Mouse (Mus musculus) MEL (cell line): ENCODE results near the gene Gpr37.

Experiments
- CHD1 ChIP-seq: IDR thresholded peaks from 2 replicates; pipeline ENCODE4 v1.6.1; 2012; ENCODE audit warnings: low read depth, mild to moderate bottlenecking, inconsistent platforms, low read length, improper control_type of control experiment
- CTCF ChIP-seq, 3 experiments: IDR thresholded peaks in 2 of 3; conservative IDR thresholded peaks in 1 of 3; 2 replicates each; pipeline ENCODE4 v1.5.1; 2011 to 2012; ENCODE audit warnings: low read length in 3 of 3, low read depth in 2 of 3, mild to moderate bottlenecking in 2 of 3, improper control_type of control experiment in 1 of 3, inconsistent platforms in 1 of 3, mixed read lengths in 1 of 3, moderate library complexity in 1 of 3; ENCODE audit not compliant: control insufficient read depth in 1 of 3, insufficient read depth in 1 of 3, poor library complexity in 1 of 3, severe bottlenecking in 1 of 3
- EP300 ChIP-seq, 2 experiments: IDR thresholded peaks; 2 replicates each; pipeline ENCODE4 v1.6.1; 2011; ENCODE audit warnings: improper control_type of control experiment in 2 of 2, low read length in 2 of 2, low read depth in 1 of 2, mild to moderate bottlenecking in 1 of 2
- JUND ChIP-seq: IDR thresholded peaks from 2 replicates; pipeline ENCODE4 v1.6.1; 2011; ENCODE audit warnings: low read depth, mild to moderate bottlenecking, improper control_type of control experiment, low read length
- MEF2A ChIP-seq: IDR thresholded peaks from 2 replicates; pipeline ENCODE4 v1.6.1; 2014; ENCODE audit warnings: low read depth, mild to moderate bottlenecking, inconsistent platforms, low read length, improper control_type of control experiment; ENCODE audit not compliant: poor library complexity, insufficient replicate concordance, severe bottlenecking; ENCODE audit errors: extremely low read depth
- NRF1 ChIP-seq: IDR thresholded peaks from 2 replicates; pipeline ENCODE4 v1.6.1; 2014; ENCODE audit warnings: low read depth, mild to moderate bottlenecking, inconsistent platforms, low read length, improper control_type of control experiment, moderate library complexity; ENCODE audit not compliant: poor library complexity, insufficient read depth, severe bottlenecking
- POLR2A ChIP-seq, 2 experiments: IDR thresholded peaks; 2 replicates each; pipeline ENCODE4 v1.6.1; 2011 to 2012; ENCODE audit warnings: low read length in 2 of 2, mild to moderate bottlenecking in 2 of 2, control low read depth in 1 of 2, improper control_type of control experiment in 1 of 2, low read depth in 1 of 2, moderate library complexity in 1 of 2; ENCODE audit not compliant: control insufficient read depth in 1 of 2, insufficient read depth in 1 of 2, poor library complexity in 1 of 2
- POLR2AphosphoS2 ChIP-seq: IDR thresholded peaks from 2 replicates; pipeline ENCODE4 v1.6.1; 2011; ENCODE audit warnings: low read length, improper control_type of control experiment
- SMC3 ChIP-seq: IDR thresholded peaks from 2 replicates; pipeline ENCODE4 v1.6.1; 2011; ENCODE audit warnings: low read depth, low read length, improper control_type of control experiment
- TCF12 ChIP-seq: IDR thresholded peaks from 2 replicates; pipeline ENCODE4 v1.6.1; 2014; ENCODE audit warnings: low read depth, mild to moderate bottlenecking, inconsistent platforms, low read length, improper control_type of control experiment, moderate library complexity
- UBTF ChIP-seq: IDR thresholded peaks from 2 replicates; pipeline ENCODE4 v1.6.1; 2012; ENCODE audit warnings: low read depth, mild to moderate bottlenecking, inconsistent platforms, low read length, improper control_type of control experiment, moderate library complexity, borderline replicate concordance; ENCODE audit not compliant: insufficient read depth
- USF1 ChIP-seq: IDR thresholded peaks from 2 replicates; pipeline ENCODE4 v1.6.1; 2014; ENCODE audit warnings: low read depth, mild to moderate bottlenecking, inconsistent platforms, low read length, improper control_type of control experiment, moderate library complexity

GRCm38 (mm10) chr6:25675111-25675510, 15.4 kb downstream of the Gpr37 start:
- TF ChIP-seq TCF12 (no peak), CTCF (IDR thresholded peaks at IDR 0.05 in 2 of 3, conservative IDR thresholded peaks at IDR 0.05 in 1 of 3; ENCODE audit: control insufficient read depth in 1 of 3, insufficient read depth in 1 of 3, low read depth in 2 of 3, low read length in 3 of 3, poor library complexity in 1 of 3, severe bottlenecking in 1 of 3) (no peak), UBTF (no peak), USF1 (no peak), NRF1 (no peak), POLR2A (IDR thresholded peaks at IDR 0.05; ENCODE audit: control insufficient read depth in 1 of 2, insufficient read depth in 1 of 2, low read depth in 1 of 2, low read length in 2 of 2, poor library complexity in 1 of 2) (no peak), MEF2A (no peak), EP300 (IDR thresholded peaks at IDR 0.05; ENCODE audit: low read depth in 1 of 2, low read length in 2 of 2) (no peak), POLR2AphosphoS2 (no peak), CHD1 (no peak), SMC3 (no peak), JUND (no peak)
